23 mouse cellular contexts compared by ENCODE assay signal in the genomic region with DNA sequence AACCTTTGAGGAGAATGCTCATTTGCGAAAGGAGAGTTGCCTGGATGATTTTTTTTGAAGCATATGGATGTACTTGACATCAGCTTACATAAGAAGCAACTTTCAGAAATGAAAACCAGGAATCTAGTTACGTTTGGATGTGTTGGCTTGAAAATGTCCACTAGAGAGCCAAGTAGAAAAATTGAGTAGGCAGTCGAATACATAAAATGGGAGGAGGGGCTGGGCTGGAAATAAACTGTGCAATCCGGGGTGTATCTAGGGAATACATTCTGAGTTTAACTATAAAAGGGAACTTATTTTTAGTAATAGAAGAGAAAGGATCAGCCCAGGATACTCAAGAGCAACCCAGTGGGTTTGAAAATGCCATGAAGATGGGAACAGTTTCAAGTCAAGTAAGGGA.
A peak's percentile ranks its signal among the peaks of the same experiment; 100 is the strongest.
DNase-seq lines count a peak whose midpoint lies in the region; ATAC-seq and TF ChIP-seq lines count a peak whose summit lies in the region.
"Had no signal": no experiment of that assay in that cellular context is flagged by ENCODE, and none has a peak within 500 bp of the region (broad histone marks: within the 10 kb centered on the region; RNA-seq: fewer than 3 reads in every experiment).

No protein-coding gene starts in this region.

- intact Hi-C loops in left cerebral cortex, postnatal 4 days (cut with DNase I) = no loop called here

- no peaks in the 10 kb centered on the region for H3K27me3 ChIP-seq in forebrain, postnatal 0 days (ENCODE audit: insufficient read depth, low read length)
- no peaks in the 10 kb centered on the region for H3K27me3 ChIP-seq in forebrain, embryonic 15.5 days
- H3K27me3 ChIP-seq: forebrain, embryonic 13.5 days; hindbrain, embryonic 15.5 days; midbrain, embryonic 15.5 days had no signal

- 62% methylated on average over 4 of the region's 4 CpGs for WGBS in forebrain, postnatal 0 days
- 73% methylated on average over 4 of the region's 4 CpGs for WGBS in forebrain, embryonic 15.5 days

- peak; percentile 29; the same call in 1 of the 2 replicates for ATAC-seq in forebrain, postnatal 0 days
- no peak for ATAC-seq in forebrain, embryonic 15.5 days (replicated peaks)
- ATAC-seq: activated CD4-positive, CD25-positive, alpha-beta regulatory T cell, adult 4 months; forebrain, embryonic 13.5 days; intestine, embryonic 16.5 days; midbrain, embryonic 15.5 days had no signal

- no peak overlapping the region for H3K4me2 ChIP-seq in forebrain, postnatal 0 days (ENCODE audit: low read depth)
- H3K4me2 ChIP-seq in forebrain, embryonic 15.5 days (replicated peaks) = no peak overlapping the region
- H3K4me2 ChIP-seq: forebrain, embryonic 13.5 days; hindbrain, embryonic 15.5 days; liver, embryonic 11.5 days; midbrain, embryonic 15.5 days had no signal

- H3K4me1 ChIP-seq in forebrain, postnatal 0 days (ENCODE audit: insufficient read depth) = no peaks in the 10 kb centered on the region
- no peaks in the 10 kb centered on the region for H3K4me1 ChIP-seq in forebrain, embryonic 15.5 days
- H3K4me1 ChIP-seq: forebrain, embryonic 13.5 days; hindbrain, embryonic 15.5 days; midbrain, embryonic 15.5 days had no signal

- no peak overlapping the region for H3K4me3 ChIP-seq in forebrain, postnatal 0 days (ENCODE audit: low read depth, low read length)
- H3K4me3 ChIP-seq in forebrain, embryonic 15.5 days = no peak overlapping the region
- H3K4me3 ChIP-seq: forebrain, embryonic 13.5 days; hindbrain, embryonic 15.5 days; midbrain, embryonic 15.5 days; myocyte had no signal

- DNase-seq in forebrain, postnatal 0 days = no peak
- DNase-seq in left cerebral cortex, adult 11 months (ENCODE audit: low spot score) = peak; percentile 37
- no peak for DNase-seq in left cerebral cortex, postnatal 4 days
- peak; percentile 30 to 75 for DNase-seq in frontal cortex, postnatal 36 days (ENCODE audit: low spot score in 2 of 2)
- peak; percentile 45 to 73 for DNase-seq in right cerebral cortex, postnatal 10 days (ENCODE audit: low spot score in 2 of 2)
- DNase-seq in cerebellum, adult 8-10 months = no peak
- DNase-seq in spleen, postnatal 4 days (ENCODE audit: low spot score in 2 of 2) = no peak
- DNase-seq: adrenal gland, postnatal 14 days; cerebellum, adult 11-12 months; cerebellum, postnatal 36 days; heart, postnatal 4 days; kidney, postnatal 4 days; lung, adult 2 months; lung, postnatal 36 days had no signal

- no peaks in the 10 kb centered on the region for H3K36me3 ChIP-seq in forebrain, postnatal 0 days (ENCODE audit: insufficient read depth)
- no peaks in the 10 kb centered on the region for H3K36me3 ChIP-seq in forebrain, embryonic 15.5 days
- H3K36me3 ChIP-seq: G1E; hindbrain, embryonic 15.5 days; midbrain, embryonic 15.5 days had no signal

- no peaks in the 10 kb centered on the region for H3K9me3 ChIP-seq in forebrain, postnatal 0 days (ENCODE audit: low read length)
- no peaks in the 10 kb centered on the region for H3K9me3 ChIP-seq in forebrain, embryonic 15.5 days
- H3K9me3 ChIP-seq: forebrain, embryonic 13.5 days; G1E; hindbrain, embryonic 15.5 days; midbrain, embryonic 15.5 days had no signal

- no peak for TF ChIP-seq CTCF in forebrain, postnatal 0 days (IDR thresholded peaks at IDR 0.05; ENCODE audit: low read depth)

- H3K9ac ChIP-seq in forebrain, postnatal 0 days = no peak overlapping the region
- no peak overlapping the region for H3K9ac ChIP-seq in forebrain, embryonic 15.5 days (replicated peaks)
- H3K9ac ChIP-seq: forebrain, embryonic 13.5 days; hindbrain, embryonic 15.5 days; midbrain, embryonic 15.5 days had no signal

- no peak overlapping the region for H3K27ac ChIP-seq in forebrain, postnatal 0 days (ENCODE audit: low read depth, low read length)
- H3K27ac ChIP-seq in forebrain, embryonic 15.5 days (replicated peaks) = no peak overlapping the region
- H3K27ac ChIP-seq: forebrain, embryonic 13.5 days; hindbrain, embryonic 15.5 days; midbrain, embryonic 15.5 days had no signal

Comparison
In these comparisons a context has a peak if more than half of its experiments do, and no peak if none do; other contexts are left out.
1. DNase-seq: peak in left cerebral cortex, adult 11 months (single experiment), frontal cortex, postnatal 36 days (2 of 2) and right cerebral cortex, postnatal 10 days (2 of 2); none in forebrain, postnatal 0 days (single experiment), left cerebral cortex, postnatal 4 days (single experiment), cerebellum, adult 8-10 months (single experiment) and spleen, postnatal 4 days (0 of 2).